23 mouse cellular contexts compared by ENCODE assay signal in genomic region chr10:121067416-121067951, GRCm38 (mm10). TPM values are rescaled to one million over a fixed set of nuclear protein-coding genes. Genes with fewer than 3 reads are reported as not detected.
DNase-seq lines count a peak whose midpoint lies in the region; ATAC-seq and TF ChIP-seq lines count a peak whose summit lies in the region.
"Had no signal": no experiment of that assay in that cellular context is flagged by ENCODE, and none has a peak within 500 bp of the region (broad histone marks: within the 10 kb centered on the region; RNA-seq: fewer than 3 reads in every experiment).

No protein-coding gene starts in this region.

- ATAC-seq in lung, embryonic 14.5 days (ENCODE audit: insufficient read depth), result peak; percentile 81
- ATAC-seq in embryonic facial prominence, embryonic 14.5 days (ENCODE audit: low read depth), result no peak
- ATAC-seq: forebrain, embryonic 16.5 days had no signal

- no peak for TF ChIP-seq POLR2A in lung, adult 2 months (IDR thresholded peaks at IDR 0.05; ENCODE audit: borderline replicate concordance, extremely low read depth, low read depth, low read length)

- 45% methylated on average over 7 of the region's 7 CpGs for WGBS in lung, embryonic 14.5 days
- 72% methylated on average over 7 of the region's 7 CpGs for WGBS in lung, adult 2 months
- 53% methylated on average over 7 of the region's 7 CpGs for WGBS in embryonic facial prominence, embryonic 14.5 days

- peak; percentile 19 for DNase-seq in adrenal gland, postnatal 10 days
- DNase-seq in adrenal gland, adult 18-20 months (ENCODE audit: low spot score in 2 of 2), result no peak
- peak; percentile 21 for DNase-seq in gastrocnemius, adult 2 months
- DNase-seq in gastrocnemius, postnatal 25 days, result no peak
- peak; percentile 88 for DNase-seq in lung, embryonic 14.5 days
- DNase-seq in lung, adult 2 months, result no peak
- peak; percentile 67 for DNase-seq in embryonic facial prominence, embryonic 14.5 days (ENCODE audit: low spot score)
- DNase-seq in embryo, embryonic 10.5 days (ENCODE audit: low spot score), result no peak
- DNase-seq: cerebellum, adult 9-11 months; heart, postnatal 36 days; kidney, adult 11 months; liver; right cerebral cortex, adult 18-20 months; right cerebral cortex, postnatal 4 days; thymus, postnatal 36 days had no signal

- H3K4me1 ChIP-seq in lung, embryonic 14.5 days (ENCODE audit: insufficient read depth), result 0 out of 2 replicates have a peak, but pooled peaks cover 3% of the 10 kb centered on the region
- H3K4me1 ChIP-seq in lung, adult 2 months (ENCODE audit: control insufficient read depth, insufficient read depth, low read length), result no peaks in the 10 kb centered on the region
- peaks cover 13% of the 10 kb centered on the region for H3K4me1 ChIP-seq in embryonic facial prominence, embryonic 14.5 days (ENCODE audit: control insufficient read depth, insufficient read depth, low read length)
- H3K4me1 ChIP-seq: forebrain, embryonic 10.5 days; heart, embryonic 15.5 days; hindbrain, embryonic 13.5 days; liver, embryonic 15.5 days; neural tube, embryonic 15.5 days had no signal

- no peaks in the 10 kb centered on the region for H3K27me3 ChIP-seq in lung, embryonic 14.5 days (ENCODE audit: insufficient read depth, low read length)
- no peaks in the 10 kb centered on the region for H3K27me3 ChIP-seq in embryonic facial prominence, embryonic 14.5 days (replicated peaks; ENCODE audit: control insufficient read depth, insufficient read depth, low read length)
- H3K27me3 ChIP-seq: heart, embryonic 15.5 days; liver, embryonic 15.5 days; neural tube, embryonic 15.5 days had no signal

- intact Hi-C loops in gastrocnemius, adult 2 months (cut with DNase I), result no loop called here

- no peak overlapping the region for H3K4me3 ChIP-seq in gastrocnemius, adult 2 months
- H3K4me3 ChIP-seq in lung, embryonic 14.5 days (ENCODE audit: low read depth, low read length), result no peak overlapping the region
- no peak overlapping the region for H3K4me3 ChIP-seq in lung, adult 2 months (replicated peaks; ENCODE audit: extremely low read depth, low read depth, low read length)
- H3K4me3 ChIP-seq in embryonic facial prominence, embryonic 14.5 days (ENCODE audit: low read depth, low read length), result no peak overlapping the region
- H3K4me3 ChIP-seq: forebrain, embryonic 10.5 days; heart, embryonic 15.5 days; hindbrain, embryonic 13.5 days; liver, embryonic 15.5 days; neural tube, embryonic 15.5 days had no signal

- no peak for TF ChIP-seq CTCF in gastrocnemius, adult 2 months (IDR thresholded peaks at IDR 0.05)
- TF ChIP-seq CTCF in lung, embryonic 14.5 days (IDR thresholded peaks at IDR 0.05; ENCODE audit: low read depth), result peak; percentile 21; the same call in 1 of the 2 replicates
- TF ChIP-seq CTCF in lung, adult 2 months (IDR thresholded peaks at IDR 0.05; ENCODE audit: insufficient read depth, low read length), result no peak

- no peak overlapping the region for H3K27ac ChIP-seq in gastrocnemius, adult 2 months
- H3K27ac ChIP-seq in lung, embryonic 14.5 days (ENCODE audit: low read depth), result no peak overlapping the region
- H3K27ac ChIP-seq in embryonic facial prominence, embryonic 14.5 days (replicated peaks; ENCODE audit: low read depth, low read length), result no peak overlapping the region
- H3K27ac ChIP-seq: forebrain, embryonic 10.5 days; heart, embryonic 15.5 days; hindbrain, embryonic 13.5 days; kidney, postnatal 0 days; liver, embryonic 15.5 days; neural tube, embryonic 15.5 days had no signal

- H3K9me3 ChIP-seq in lung, embryonic 14.5 days (ENCODE audit: low read depth, low read length), result no peaks in the 10 kb centered on the region
- no peaks in the 10 kb centered on the region for H3K9me3 ChIP-seq in embryonic facial prominence, embryonic 14.5 days (ENCODE audit: control insufficient read depth, low read length)
- H3K9me3 ChIP-seq: heart, embryonic 15.5 days; hindbrain, embryonic 13.5 days; liver, embryonic 15.5 days; neural tube, embryonic 15.5 days had no signal

- H3K36me3 ChIP-seq in lung, embryonic 14.5 days (ENCODE audit: insufficient read depth), result no peaks in the 10 kb centered on the region
- H3K36me3 ChIP-seq in embryonic facial prominence, embryonic 14.5 days (ENCODE audit: control insufficient read depth, insufficient read depth, low read length), result no peaks in the 10 kb centered on the region
- H3K36me3 ChIP-seq: forebrain, embryonic 10.5 days; heart, embryonic 15.5 days; hindbrain, embryonic 13.5 days; liver, embryonic 15.5 days; neural tube, embryonic 15.5 days had no signal

- H3K9ac ChIP-seq in lung, embryonic 14.5 days, result no peak overlapping the region
- 0 out of 2 replicates have a peak overlapping the region, but pooled peaks have one; percentile 10 for H3K9ac ChIP-seq in embryonic facial prominence, embryonic 14.5 days (ENCODE audit: low read depth, low read length)
- H3K9ac ChIP-seq: heart, embryonic 15.5 days; hindbrain, embryonic 13.5 days; liver, embryonic 15.5 days; neural tube, embryonic 15.5 days had no signal

- H3K4me2 ChIP-seq in lung, embryonic 14.5 days, result no peak overlapping the region
- H3K4me2 ChIP-seq in embryonic facial prominence, embryonic 14.5 days (ENCODE audit: low read depth, low read length), result no peak overlapping the region
- H3K4me2 ChIP-seq: heart, embryonic 15.5 days; hindbrain, embryonic 13.5 days; liver, embryonic 15.5 days; midbrain, embryonic 11.5 days; neural tube, embryonic 15.5 days had no signal

RNA-seq across cellular contexts. Expression of gene Wif1, which starts 33.7 kb away (rescaled TPM):
- total RNA-seq in adrenal gland, postnatal 10 days (2021), result 1 to 10 TPM in 1 of 2 experiments, under 1 TPM in 1; 0.39 to 2.6 TPM
- not detected for total RNA-seq in adrenal gland, adult 18-20 months (2021)
- 1 to 10 TPM; 1.3 to 9.2 TPM for total RNA-seq in gastrocnemius, adult 2 months (2021)
- total RNA-seq in gastrocnemius, postnatal 25 days (2021), result 1 to 10 TPM; 1.6 to 6.2 TPM
- 7.5 and 8.9 TPM in 2 replicates for polyA plus RNA-seq in lung, embryonic 14.5 days (2014; fragmentation: Nextera tagmentation; extraction: Ambion mirVana)
- polyA plus RNA-seq in lung, adult 2 months (2012; rRNA removed), result 3.5 and 4.3 TPM in 2 replicates
- polyA plus RNA-seq in embryonic facial prominence, embryonic 14.5 days (2014; fragmentation: Nextera tagmentation; extraction: Ambion mirVana), result 64.6 and 68.3 TPM in 2 replicates

Comparison
In these comparisons a context has a peak if more than half of its experiments do, and no peak if none do; other contexts are left out.
1. DNase-seq: peak in adrenal gland, postnatal 10 days (single experiment), gastrocnemius, adult 2 months (single experiment), lung, embryonic 14.5 days (single experiment) and embryonic facial prominence, embryonic 14.5 days (single experiment); none in adrenal gland, adult 18-20 months (0 of 2), gastrocnemius, postnatal 25 days (single experiment), lung, adult 2 months (single experiment) and embryo, embryonic 10.5 days (single experiment).